Mouse (Mus musculus): ENCODE measurements around the gene Cpeb3.

DNA sequence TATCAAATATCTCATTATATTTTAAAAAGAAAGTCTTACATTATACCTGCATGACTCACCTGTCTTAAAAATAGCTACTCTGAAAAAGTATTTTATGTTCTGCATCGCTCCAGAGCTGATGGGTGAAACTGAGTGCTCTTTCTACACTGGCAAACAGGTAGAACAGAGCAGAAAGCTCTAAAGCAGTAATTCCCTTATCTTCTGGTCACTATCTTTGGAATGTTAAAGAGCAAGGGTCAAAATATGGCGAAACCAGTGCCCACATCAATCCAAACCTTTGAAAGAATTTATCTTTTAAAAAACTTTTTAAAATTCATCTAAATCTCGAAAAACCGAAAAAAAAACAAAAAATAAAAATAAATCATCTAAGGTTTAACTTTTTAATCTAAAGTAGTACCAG is 52.4 kb downstream of the Cpeb3 start:
- TF ChIP-seq CTCF (IDR thresholded peaks at IDR 0.05; ENCODE audit: borderline replicate concordance, control insufficient read depth, extremely low read depth, insufficient read depth, low read length, poor library complexity) (no peak), POLR2A (IDR thresholded peaks at IDR 0.05; ENCODE audit: control insufficient read depth, extremely low read depth, insufficient read depth, low read length, poor library complexity) (no peak)
